Mouse (Mus musculus): ENCODE measurements at regions not wholly inside any gene's neighbourhood (a gene's known extent, or its start where the extent isn't known, plus 50 kb on each side); places are given as distances from the start of the nearest gene placed in this dataset.

- TF ChIP-seq CTCF (IDR thresholded peaks at IDR 0.05; ENCODE audit: low read depth, low read length) (no peak), GATA2 (IDR thresholded peaks at IDR 0.05; ENCODE audit: borderline replicate concordance, low read depth, low read length) (no peak), GATA1 (IDR thresholded peaks at IDR 0.05; ENCODE audit: borderline replicate concordance, low read length) (no peak), TAL1 (conservative IDR thresholded peaks at IDR 0.05; ENCODE audit: low read depth, low read length) (no peak), POLR2AphosphoS5 (IDR thresholded peaks at IDR 0.05; ENCODE audit: insufficient replicate concordance, low read depth, low read length) (no peak)
Observed at GRCm38 (mm10) chr17:48698456-48698855, 233.7 kb upstream of the Lrfn2 start.

Data from G1E (cell line).